Mouse (Mus musculus) monocyte, adult 2 months (primary cell): ENCODE results near the gene Snu13.

Experiments used
- DNase-seq, 2 experiments: peaks; one replicate each; pipeline ENCODE4 v3.0.0; 2022; ENCODE audit warnings: low spot score in 2 of 2, low read depth in 1 of 2

The Snu13 gene

DNA sequence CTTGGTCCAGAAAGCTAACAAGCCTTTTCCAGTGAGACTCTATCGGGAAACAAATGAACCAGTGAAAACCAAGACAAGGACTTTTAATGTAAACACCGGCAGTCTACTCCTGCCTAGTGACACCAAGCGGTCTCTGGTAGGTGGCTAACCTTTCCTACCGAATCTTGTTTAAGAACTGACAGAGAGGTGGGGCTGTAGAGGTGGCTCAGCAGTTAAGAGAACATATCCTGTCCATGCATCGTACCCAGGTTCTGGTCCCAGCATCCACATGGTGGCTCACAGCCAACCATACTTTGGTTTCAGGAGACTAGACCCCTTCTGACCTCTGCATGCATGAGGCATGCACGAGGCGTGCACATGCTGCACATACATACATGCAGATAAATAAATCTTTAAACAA lies 20.1 kb downstream of the Snu13 start:
- DNase-seq: no peak

DNA sequence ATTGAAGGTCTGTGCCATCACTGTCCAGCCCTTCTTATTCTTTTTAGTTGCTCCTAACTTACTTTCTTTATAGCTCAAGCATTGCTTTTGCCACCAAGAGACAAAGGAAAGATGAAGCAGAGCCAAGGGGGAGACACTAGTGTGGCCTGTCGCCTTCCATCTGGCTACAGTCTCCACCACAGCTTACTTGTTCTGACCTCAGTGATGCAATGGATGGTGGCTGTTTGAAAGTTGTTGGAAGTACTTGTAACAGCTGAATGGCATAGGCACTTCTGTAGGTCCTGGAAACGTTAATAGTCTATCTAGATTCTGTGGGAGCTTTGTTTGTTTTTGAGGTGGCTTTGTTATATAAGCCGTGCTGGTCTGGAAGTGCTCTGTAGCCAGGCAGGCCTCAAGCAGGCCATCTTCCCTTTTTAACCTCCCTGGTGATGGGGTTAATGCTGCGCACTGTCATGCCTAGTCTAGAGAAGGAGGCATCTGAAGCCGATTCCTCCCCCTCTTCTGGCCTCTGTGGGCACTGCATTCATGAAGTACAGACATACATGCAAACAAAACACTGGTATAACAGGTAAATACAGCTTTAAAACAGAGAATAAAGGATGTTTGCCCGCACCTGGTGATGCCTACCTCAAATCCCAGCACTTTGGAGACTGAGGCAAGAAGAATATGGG lies 23.3 kb downstream of the Snu13 start:
- DNase-seq: no peak

DNA sequence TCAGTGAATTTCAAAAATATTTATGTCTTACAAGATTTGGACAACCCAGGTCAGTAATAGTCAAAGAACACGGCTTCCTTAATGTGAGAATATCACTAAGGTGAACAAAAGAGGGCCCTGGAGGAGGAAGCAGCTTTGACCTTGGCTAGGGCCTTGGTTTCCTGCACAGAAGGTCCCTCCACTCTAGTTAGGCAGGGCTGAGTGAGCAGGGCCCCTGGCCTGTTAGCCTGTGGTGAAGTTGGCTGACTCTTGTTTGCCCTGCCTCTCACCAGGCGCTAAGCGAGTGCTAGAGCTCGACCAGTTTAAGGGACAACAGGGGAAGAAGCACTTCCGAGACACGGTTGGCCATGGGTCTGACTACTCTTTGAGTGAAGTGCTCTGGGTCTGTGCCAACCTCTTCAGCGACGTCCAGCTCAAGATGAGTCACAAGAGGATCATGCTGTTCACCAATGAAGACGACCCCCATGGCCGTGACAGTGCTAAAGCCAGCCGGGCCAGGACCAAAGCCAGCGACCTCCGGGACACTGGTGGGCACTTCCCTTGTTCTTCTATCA lies 24.8 kb downstream of the Snu13 start:
- DNase-seq: no peak

DNA sequence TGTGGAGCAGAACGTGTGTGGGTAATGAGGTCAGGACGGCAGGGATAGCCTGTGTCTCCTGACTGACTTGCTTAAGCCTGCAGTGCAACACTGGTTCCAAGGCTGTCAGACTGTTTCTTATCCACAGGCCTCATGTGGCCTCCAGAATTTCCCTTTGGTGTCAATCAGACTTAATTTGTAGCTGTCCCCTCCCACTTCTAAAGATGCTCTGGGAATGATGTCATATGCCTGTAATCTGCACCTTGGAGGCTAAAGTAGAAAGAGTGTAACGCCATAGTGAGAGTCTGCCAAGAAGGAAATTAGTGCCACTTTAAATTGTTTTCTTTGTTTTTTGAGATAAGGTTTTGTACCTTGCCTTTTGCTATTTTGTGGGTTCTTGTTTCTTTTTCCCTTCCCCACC lies 28.1 kb downstream of the Snu13 start:
- no peak for DNase-seq

DNA sequence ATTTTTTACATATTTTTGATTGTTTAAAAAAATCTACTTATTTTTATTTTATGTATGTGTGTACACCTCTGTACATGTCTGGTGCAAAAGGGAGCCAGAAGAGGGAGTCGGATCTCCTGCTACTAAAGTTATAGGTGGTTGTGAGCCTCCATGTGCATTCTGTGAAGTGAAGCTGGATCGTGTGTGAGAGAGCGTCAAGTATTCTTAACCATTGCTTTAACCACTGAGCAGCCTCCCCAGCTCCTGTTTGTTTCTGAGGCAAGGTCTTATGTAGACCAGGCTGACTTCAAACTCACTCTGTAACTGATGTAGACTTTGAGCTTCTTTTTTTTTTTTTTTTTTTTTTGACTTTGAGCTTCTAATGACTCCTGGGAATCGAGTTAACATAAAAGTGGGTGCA lies 29.9 kb downstream of the Snu13 start:
- DNase-seq: no peak

DNA sequence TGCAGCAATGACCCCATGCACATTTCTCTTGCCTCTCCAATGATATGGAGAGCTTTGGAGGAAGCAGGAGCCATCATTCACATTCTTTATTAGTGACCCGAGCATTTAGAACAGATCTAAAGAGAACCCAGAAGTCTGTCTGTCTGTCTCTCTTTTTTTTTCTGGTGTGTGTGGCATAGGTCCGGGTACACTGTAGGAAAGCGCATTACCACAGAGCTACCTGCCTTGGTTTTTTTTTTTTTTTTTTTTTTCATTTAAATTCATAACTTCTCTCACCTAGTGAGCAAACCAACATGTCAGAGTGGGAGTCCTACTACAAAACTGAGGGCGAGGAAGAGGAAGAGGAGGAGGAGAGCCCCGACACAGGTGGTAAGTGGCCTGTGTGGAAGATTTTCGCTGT lies 30.6 kb downstream of the Snu13 start:
- no peak for DNase-seq

DNA sequence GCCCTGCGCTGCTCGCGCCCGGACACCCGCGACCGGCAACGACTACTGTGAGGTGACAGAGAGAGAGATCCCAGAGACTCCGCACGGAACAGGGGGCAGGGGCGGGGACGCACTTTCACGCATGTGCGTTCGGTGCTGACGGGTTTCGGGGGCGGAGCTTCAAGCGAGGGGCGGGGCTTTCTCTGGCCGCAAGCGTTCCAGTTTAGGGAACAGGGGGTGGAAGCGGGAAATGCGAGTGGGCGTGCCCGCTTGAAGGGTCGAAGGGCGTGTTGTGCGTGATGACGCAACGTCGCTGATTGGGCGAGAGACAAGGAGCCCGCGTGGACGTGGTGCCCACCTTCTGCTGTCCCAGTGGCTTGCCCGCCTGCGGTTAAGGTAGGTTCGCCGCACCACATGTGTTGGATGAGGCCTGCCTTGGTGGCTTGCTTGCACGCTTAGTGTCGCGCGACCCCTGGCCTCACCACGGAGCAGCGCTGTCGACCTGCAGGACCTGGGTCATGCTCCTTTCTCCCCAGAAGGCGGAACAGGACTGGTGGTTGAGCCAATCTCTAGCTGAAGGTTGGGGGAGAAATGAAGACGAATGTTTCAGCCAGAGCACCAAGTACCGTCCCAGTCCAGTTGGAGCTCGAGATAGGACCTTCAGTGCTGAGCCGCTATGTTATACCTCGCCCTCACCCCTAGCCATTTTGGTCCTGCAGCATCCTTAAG lies 31.1 kb downstream of the Snu13 start:
- peak; percentile 96 to 99 for DNase-seq

DNA sequence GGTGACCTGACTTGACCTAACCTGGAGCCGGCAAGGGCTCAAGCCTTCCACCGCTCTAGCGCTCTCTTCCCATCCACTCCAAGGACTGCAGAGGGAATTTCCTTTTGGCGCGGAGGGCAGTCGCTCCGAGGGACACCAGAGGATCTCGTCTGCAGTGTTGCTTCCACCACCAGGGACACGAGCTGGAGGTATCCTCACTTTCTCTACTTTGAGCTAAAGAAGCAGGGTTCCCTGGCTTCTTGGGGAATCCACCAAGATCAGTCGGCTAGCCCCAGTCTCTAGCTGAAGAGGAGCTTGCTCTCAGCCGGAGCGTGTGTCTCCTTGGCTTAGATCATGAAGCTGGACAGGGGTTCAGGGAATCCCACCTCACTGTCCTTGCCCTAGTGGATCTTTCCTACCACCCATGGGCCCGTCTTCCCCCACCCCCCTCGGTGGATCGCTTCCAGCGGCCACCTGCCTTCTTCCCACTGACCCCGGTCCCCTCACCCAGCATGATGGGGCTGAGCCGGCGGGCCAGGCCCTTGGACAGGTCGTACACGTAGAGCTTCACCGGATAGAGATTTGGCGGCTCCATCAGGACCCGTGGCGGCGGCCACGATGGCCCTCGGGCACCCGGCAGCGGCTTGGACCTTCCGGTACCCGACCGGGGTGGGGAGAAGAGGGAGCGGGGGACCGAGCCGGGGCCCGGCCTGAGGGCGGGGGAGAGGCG lies 31.9 kb downstream of the Snu13 start:
- peak in 1 of 2 experiments; percentile 2 for DNase-seq

DNA sequence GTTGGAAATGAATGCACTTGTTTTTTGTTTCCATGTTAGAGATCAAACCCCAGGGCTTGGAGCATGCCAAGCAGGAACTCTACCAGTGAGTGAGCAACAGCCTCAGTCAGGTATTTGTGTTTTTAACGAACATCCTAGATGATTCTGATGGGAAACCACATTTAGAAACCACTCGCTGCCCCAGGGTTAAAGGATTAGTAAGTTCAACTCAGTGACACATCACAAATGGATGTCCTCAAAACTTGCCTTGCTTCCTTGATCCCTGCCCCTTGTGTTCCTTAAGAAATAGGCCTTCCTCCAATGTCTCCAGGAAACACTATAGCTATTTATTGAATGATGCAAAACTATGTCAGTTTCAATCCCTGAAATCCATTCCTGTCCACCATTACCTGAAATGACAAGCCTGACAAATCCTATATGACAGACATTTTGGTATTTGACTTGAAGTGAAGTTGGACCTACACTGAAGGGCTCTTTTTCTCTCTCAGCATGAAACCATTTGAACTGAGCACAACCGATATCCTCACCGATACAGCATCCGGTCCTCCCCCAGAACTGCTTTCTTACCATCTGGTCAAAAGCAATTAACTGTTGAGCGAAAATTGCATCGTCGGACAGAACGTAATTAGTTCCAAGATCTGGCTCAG lies 32.5 kb downstream of the Snu13 start:
- no peak for DNase-seq

DNA sequence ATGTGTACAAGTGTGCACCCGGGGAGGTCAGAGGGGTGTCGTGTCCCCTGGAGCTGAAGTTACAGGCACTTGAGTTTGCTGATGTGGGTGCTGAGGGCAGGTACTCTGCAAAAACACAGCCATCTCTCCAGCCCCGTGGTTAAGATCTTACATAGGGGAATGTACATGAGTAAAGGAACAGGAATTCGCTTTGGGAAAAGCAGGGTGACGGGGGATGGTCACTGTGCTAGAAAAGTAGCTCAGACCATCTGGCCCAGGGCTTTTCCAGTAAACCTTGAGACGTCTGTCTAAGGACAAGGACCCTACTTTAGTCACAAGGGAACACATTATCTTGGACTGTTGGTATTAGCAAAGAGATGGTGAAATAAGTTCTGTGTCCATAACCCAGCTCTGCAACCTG lies 35.5 kb downstream of the Snu13 start:
- DNase-seq: no peak

DNA sequence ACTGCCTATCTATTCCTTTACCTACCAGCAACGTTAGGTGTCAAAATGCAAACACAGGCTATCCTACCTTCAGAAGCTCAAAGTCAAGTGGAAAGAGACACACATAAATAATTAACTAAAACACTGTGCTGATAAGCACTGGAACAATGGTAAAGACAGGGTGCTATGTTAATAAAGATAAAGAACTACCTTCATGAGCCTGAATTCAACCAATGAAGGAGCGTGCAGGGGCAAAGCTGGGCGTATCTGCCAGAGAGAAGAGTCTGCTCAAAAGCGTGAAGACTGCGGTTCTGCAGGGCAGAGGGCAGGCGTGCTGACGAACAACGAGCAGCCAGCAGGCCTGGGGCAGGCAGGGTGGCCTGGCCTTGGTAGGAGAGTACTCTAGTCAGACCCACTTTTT lies 43.1 kb downstream of the Snu13 start:
- DNase-seq: no peak

DNA sequence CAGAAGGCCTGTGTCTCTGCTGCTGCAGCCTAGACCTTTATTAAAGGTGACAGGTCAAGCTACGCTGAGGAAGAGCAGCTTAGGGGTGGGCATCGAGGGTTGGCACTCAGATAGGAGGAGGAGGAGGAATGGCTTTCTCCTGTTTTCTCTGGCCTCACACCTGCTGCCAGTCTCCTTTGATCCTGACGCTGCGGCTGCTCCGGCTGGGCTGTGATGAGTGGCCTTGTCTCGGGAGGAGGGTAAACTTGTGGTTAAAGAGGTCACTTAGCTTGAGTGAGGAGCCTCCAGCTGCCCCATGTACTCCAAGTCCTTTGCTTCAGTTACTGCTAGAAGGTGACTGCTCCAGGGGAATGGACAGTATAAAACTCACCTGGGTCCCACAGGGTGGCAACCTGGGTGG lies 53.4 kb downstream of the Snu13 start:
- no peak for DNase-seq

DNA sequence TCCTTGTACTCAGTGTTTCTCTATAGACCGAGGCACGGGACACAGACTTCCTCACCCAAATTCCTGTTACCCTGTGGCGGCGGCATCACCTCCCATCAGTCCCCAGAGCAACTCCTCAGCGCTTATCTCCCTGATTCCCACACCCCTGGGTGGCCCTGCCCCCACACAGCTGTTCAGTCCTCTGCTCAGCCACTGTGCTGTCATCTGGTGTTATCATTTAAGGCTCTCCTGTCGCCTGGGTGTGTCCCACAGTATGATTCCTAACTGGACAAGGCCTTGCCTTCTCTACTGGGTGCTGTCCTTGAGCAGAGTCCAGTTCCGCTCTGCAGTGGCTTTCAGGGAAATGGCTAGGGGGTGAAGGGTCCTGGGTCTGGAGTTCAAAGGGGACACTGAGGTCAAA lies 56.8 kb downstream of the Snu13 start:
- no peak for DNase-seq
